Mouse (Mus musculus): ENCODE results near the gene Paqr5.

Paqr5 gene

DNA sequence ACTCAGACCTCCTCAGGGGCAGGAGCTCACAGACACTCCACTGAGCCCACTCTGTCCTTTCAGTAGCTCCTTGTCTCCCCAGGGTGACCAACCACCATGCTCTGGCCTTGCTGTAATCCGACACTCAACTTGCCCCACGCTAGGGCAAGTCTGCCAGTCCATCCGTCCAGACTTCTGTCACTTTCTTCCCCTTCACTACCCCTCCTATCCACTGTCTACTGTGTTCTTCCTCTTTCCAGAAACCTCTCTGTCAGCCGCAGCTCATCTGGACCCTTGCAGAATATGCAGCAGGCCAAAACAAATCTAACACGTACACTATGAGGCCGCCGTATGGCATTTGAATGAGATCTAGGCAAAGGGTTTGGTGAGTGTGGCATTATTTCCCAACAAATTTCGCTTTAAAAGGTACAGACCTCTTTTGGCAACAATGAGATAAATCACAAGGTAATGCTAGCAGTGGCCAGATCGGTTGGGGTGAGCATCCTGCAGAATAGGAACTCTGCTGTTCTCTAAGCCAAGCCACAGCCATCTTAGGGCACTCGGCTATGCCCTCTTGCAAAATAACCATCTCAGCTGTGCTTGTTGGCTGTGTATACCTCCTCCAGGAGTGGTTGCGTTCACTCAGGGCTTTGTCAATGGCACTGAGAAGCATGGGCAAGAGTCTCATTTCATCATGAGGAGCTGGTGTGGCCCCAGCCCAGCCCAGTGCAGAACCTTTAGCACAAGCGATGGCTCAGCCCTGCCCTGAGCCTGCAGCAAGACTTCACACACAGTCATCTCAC is 13.1 kb downstream of the Paqr5 start:
- no peak for DNase-seq (ENCODE audit: low read depth, low spot score)

DNA sequence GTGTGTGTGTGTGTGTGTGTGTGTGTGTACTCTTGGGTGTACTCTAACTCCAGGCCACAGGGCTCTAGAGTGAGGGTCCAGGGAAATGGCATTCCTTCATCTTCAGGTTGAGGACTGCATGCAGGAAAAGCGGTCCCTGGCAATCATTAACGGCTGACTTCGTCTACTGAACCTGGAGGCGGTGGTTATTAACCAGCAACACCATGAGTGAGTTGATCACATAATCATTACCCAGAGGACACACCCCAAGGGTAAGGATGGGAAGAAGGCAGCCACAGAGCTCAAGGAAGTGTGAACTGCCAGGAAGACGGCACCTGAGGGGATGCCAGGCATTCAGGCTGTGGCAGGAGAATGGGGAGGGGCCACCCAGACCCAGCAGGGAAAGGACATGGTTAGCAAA is 18.3 kb downstream of the Paqr5 start:
- DNase-seq (ENCODE audit: low read depth, low spot score) = no peak

DNA sequence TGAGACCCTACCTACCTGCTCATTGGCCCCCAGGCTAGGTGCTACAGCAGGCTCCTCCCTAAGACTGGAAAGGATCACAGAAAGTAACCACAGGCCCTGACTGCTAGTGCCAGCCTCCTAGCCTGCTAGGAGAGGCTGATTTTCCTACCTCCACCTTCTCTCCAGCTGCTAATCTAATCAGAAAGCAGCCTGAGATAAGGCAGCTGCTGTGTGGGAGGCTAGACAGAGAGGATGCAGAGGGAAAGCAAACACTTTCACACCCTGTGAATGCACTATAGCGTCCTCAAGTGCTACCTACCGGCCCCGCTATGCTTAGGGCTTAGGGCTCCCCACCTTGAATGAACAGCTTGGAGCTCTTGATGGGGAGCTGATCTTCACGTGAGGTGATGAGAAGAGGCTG is 19.6 kb downstream of the Paqr5 start:
- DNase-seq (ENCODE audit: low read depth, low spot score) = no peak

- no peak for DNase-seq (ENCODE audit: low read depth, low spot score)
Measured at GRCm38 (mm10) chr9:62003611-62004010, 23.0 kb downstream of the Paqr5 start.

DNA sequence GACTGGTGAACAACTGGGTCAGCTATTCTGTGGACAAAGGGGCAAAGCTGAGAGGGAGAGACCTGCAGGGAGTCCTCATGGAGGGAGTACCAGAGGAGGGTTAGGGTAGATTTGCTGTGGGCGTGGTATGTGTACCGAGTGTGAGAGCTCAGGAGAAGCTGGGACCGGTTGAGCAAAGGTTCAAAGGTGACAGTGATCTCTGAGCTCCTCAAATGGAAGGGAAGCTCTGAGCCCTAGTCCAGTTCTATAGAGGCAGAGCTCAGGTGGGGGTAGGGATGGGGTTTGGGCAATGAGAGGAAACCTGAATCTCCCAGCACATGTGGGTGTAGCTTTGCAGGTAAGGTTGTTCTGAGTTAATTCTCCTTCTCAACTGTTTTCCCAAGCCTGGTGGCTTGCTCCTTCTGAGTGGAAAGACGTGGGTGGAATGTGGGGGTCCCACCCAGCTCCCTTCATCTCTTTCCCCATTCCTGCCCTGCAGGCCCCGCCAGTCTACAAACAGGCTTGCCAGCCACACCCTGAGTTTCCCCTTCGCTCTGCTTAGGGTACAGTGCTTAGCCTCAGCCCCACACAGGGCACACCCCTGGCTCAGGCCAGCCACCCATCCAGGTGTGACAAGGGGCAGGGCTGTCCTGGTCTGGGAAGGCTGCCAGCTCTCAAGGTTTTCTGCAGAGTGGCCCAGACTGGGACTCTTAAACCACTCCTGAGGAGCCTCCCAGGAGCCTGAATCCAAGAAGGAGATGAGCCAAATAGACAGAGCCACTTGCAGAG is 26.8 kb downstream of the Paqr5 start:
- DNase-seq (ENCODE audit: low read depth, low spot score) = no peak

DNA sequence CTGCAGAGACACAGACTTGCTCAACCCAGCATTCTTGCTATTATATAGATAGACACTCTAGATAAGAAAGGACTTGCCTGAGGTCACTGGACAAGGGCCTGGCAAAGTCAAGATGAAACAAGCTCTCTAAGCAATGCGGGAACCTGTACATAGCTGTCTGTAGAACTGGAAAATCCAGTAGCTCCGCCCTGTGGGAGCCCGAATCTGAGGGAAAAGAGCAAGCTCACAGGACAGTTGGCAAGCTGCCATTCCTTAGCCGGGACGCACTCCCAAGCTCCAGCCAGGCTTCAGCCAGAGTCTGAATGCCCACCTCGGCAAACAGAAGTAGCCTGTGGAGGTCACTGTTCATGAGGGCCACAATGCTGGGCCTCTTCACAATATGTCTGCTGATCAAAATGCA is 28.8 kb downstream of the Paqr5 start:
- DNase-seq (ENCODE audit: low read depth, low spot score) = no peak

DNA sequence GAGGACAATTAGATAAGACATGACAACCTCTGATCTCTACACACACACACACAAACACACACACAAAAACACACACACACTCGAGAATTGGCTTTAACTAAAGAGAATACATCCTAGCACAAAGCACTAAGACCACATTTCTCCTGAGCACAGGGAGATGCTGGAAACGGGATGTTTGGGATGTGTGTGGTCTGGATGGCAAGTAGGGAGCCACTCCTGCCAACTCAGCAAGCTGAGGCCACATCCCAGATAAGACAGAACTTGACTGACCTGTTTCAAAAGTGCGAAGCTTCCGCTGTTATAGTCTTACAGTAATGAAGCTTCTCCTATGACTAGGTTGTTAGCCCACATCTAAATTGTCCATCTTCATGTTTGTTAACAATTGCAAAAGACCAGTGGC is 35.5 kb downstream of the Paqr5 start:
- DNase-seq (ENCODE audit: low read depth, low spot score) = no peak

- DNase-seq (ENCODE audit: low read depth, low spot score) = no peak
Measured at GRCm38 (mm10) chr9:61990738-61991137, 35.9 kb downstream of the Paqr5 start.

GRCm38 (mm10) chr9:61986055-61986454 is 40.6 kb downstream of the Paqr5 start:
- DNase-seq (ENCODE audit: low read depth, low spot score) = no peak

DNA sequence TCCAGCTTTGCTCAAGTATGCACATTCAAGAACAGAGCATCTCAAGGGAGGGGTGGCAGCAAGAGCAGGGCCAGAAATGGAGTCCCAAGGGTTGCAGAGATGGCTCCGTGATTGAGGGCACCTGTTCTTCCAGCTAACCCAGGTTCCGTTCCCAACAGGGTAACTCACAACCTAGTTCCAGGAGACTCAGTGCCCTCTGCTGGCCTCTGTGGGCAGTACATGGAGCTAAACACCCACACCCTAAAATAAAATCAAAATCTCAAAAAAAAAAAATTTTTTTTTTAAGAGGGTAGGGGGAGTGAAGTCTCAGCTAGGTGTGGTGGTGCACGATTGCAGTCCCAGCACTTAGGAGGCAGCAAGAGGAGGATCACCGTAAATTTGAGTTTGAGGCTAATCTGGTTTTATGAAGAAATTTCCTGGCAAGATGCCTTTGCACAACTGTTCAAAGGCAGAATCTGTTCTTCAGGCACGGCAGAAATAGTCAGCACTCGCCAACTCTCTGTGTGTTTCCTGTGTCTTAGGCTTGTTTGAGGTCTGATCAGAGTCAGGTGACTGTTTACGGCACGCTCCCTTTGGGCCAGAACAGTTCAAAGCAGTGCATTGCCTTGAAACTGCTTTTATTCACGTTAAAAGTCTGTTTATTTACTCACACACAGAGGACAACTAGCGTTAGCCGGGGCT is 41.3 kb downstream of the Paqr5 start:
- no peak for DNase-seq (ENCODE audit: low read depth, low spot score)

DNA sequence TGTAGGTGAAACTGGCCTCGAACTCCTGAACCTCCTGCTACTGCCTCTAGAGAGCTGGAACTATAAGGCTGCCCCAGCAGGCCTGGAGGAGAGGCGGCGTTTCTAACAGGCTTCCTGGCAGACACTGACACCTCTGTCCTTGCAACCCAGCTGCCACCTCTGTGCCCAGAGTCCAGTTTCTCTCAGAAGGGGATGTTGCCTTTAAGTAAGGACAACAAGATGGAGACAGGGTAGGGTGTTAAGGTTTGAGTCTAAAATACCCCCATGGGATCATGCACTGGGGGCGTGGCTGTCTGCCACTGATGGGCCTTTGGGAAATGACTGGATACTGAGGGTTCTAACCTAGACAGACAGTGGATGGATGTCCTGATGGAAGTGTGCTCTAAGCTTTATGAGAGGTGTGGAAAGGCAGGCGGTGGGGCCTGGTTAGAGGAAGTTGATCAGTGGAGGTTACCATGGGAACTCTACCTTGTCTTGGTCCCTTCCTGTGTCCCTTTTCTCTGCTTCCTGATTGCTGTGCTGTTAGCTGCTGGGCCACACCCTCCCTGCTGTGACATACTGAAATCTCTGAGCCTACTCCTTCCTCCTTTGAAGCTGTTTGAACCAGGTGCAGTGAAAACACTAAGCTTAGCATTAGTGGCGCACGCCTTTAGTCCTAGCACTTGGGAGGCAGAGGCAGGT is 43.6 kb downstream of the Paqr5 start:
- DNase-seq (ENCODE audit: low read depth, low spot score) = no peak

- no peak for DNase-seq (ENCODE audit: low read depth, low spot score)
Measured at GRCm38 (mm10) chr9:61981876-61982275, 44.8 kb downstream of the Paqr5 start.

GRCm38 (mm10) chr9:61979983-61980382 is 46.7 kb downstream of the Paqr5 start:
- no peak for DNase-seq (ENCODE audit: low read depth, low spot score)

DNA sequence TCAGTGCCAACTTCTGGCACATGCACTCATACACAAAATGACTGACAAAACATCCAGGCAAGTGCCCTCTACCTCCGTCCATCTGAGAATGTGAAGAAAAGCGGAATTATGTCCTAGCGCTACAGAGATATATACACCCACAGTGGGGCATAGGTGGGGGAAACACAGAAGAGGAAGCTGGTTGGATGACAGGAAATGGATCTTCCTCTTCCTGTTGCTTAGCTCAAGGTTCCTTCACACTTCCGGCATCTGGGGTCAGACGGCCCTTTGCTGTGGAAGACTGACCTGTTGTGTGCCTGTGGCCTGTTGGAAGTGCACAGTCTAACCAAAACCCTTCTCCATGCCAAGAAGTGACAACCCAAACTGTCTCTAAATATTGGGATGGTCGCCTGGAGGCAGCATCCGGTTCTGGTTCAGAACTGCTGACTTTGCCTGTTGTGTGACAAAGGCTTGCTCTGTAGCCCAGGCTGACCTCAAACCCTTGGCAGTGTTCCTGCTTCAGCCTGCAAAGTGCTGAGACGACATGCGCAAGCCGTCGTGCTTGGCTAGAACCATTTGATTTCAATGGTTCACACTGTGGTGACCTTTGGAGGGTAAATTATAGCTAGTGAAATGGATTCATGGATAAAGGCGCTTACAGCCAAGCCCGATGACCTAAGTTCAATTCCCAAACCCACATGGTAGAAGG is 49.3 kb downstream of the Paqr5 start:
- DNase-seq (ENCODE audit: low read depth, low spot score) = no peak

DNA sequence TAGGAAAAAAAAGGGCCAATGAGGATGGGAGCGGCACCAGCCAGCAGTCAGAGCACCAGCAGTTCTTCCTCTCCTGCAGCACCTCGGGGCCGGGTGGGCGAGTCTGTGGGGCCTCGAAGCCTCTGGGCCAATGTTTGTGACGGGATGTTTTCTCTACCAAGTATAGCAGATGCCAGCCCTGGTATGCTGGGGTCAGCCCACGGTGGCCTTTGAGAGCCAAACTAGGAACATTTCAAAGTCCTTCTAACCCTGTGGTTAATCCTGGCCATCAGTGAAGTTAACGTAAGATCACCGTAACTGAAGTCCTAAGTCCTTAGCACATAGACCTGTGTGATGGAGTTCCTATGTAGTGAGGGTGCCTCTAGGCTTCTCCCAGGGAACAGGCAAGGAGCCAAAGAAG is 54.6 kb downstream of the Paqr5 start:
- no peak for DNase-seq (ENCODE audit: low read depth, low spot score)

- DNase-seq (ENCODE audit: low read depth, low spot score) = no peak
Measured at GRCm38 (mm10) chr9:61971045-61971444, 55.6 kb downstream of the Paqr5 start.

- DNase-seq (ENCODE audit: low read depth, low spot score) = no peak
Measured at GRCm38 (mm10) chr9:61967357-61967756, 59.3 kb downstream of the Paqr5 start.

GRCm38 (mm10) chr9:61965987-61966386 is 60.7 kb downstream of the Paqr5 start:
- no peak for DNase-seq (ENCODE audit: low read depth, low spot score)

DNA sequence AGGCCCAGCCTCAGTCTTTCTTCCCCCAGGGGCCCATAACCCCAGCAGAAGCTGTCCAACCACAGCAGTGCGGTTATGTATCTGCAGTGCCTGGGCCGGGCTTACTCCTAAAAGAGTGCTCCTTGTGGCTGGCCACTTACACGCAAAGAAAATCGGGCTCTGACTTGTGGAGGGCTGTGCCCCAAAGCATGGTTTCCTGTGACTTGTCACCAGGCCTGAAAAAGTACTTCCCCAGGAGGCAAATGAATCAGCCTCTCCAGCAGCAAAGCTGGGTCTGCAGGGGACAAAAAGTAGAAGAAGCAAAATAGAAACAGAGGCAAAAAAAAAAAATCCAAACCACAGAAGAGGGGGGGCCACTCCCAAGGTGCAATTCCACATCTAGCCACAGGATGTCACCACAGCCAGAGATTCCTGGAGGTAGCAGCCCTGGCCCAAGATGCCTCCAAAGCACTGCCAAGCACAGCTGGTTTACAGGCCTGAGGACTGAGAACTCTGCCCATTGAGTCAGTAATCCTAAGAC is 61.2 kb downstream of the Paqr5 start:
- peak; percentile 11 for DNase-seq (ENCODE audit: low read depth, low spot score)

- no peak for DNase-seq (ENCODE audit: low read depth, low spot score)
Measured at GRCm38 (mm10) chr9:61963356-61963755, 63.3 kb downstream of the Paqr5 start.

DNA sequence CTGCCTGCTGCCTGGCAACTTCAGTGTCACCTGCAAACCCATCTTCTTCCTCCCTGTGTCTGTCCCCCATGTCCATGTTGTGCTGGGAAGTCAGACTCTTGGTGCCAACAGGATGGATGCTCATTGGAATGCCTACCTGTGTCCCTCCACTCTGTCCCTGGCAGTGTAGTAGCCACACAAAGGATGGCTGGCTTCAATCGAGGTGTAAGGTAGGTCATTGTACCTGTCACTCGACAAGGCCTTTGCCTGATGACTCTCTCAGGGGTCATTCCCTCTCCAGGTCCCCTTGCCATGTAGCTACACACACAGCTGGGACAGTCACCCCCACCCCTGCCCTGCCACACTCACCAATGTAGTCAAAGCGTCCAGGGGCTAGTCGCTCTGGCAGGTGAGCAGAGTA is 65.5 kb downstream of the Paqr5 start:
- no peak for DNase-seq (ENCODE audit: low read depth, low spot score)

Measured in c-Kit-negative CD71-positive TER-119-positive erythroid progenitor cells, embryonic 14.5 days (primary cell).